Mouse (Mus musculus): ENCODE measurements at regions not wholly inside any gene's neighbourhood (a gene's known extent, or its start where the extent isn't known, plus 50 kb on each side); places are given as distances from the start of the nearest gene placed in this dataset.
A peak's percentile ranks its signal among the peaks of the same experiment; 100 is the strongest.
"Not testable (repeated sequence)": the region's sequence is repeated elsewhere in the genome, so short reads cannot be mapped to it uniquely, and the experiment has no call there.

DNA sequence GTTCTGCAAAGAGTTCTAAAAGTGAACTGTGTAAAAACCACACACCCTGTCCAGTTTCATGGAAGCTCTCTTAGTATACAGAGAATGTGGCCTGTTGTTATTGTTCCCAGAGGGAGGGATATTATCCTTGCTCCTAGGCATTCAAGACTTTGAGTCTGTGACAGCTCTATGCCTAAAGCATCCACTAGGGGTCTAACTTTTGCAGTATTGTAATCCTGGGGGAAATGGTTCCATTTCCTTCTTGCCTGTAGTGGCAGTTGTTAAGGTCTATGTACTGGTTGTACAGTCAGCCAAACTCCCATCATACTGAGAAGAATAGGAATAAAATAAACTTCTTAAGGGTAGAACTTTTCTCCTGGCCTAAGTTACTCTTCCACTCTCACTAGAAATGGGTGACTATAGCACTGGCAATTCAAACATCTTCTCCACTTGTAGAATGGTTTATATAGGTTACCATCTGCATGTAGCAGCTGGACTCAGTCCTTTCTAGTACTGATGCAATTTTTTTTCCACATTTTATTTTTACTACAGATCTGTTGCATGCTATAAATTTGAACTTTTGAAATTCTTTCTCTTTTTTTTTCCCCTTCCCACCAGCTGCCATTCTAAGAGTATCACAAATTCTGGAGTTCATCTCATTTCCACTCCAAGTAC, 51.4 kb upstream of the Dpt start:
- H3K27ac ChIP-seq (ENCODE audit: low read depth, low read length), result no peak overlapping the region
- H3K4me1 ChIP-seq (ENCODE audit: control insufficient read depth, insufficient read depth, low read depth, low read length), result no peaks in the 10 kb centered on the region
- ATAC-seq, result no peak

DNA sequence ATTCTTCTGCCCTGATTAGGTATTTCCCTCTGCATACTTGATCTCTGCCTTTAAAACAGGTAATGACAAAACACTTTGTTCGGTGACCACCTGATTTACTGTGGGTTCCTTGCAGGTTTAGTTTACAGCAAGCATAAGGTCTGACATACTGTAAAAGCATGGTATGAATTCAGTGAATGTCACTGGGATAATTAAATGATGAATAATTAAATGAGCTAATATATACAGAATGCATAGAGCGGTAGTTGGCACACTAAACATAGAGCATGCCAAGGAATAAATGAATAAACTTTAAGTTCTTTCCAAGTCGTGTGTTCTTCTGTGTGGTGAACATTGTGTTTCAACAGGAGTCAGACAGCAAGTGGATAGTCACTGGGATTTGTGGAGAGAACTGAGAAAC, 51.9 kb upstream of the Dpt start:
- Histone ChIP-seq H3K4me1 (ENCODE audit: control insufficient read depth, insufficient read depth, low read depth, low read length) (no peaks in the 10 kb centered on the region), H3K4me2 (ENCODE audit: low read length) (no peak overlapping the region), H3K9ac (ENCODE audit: low read depth, low read length) (no peak overlapping the region), H3K9me3 (ENCODE audit: control insufficient read depth, low read length) (no peaks in the 10 kb centered on the region), H3K27ac (ENCODE audit: low read depth, low read length) (no peak overlapping the region), H3K4me3 (ENCODE audit: low read length) (no peak overlapping the region), H3K36me3 (ENCODE audit: control insufficient read depth, insufficient read depth, low read length) (no peaks in the 10 kb centered on the region), H3K27me3 (replicated peaks; ENCODE audit: control insufficient read depth, insufficient read depth, low read length) (no peaks in the 10 kb centered on the region)
- 70% methylated on average over 3 of the region's 3 CpGs for WGBS
- no peak for ATAC-seq

More for the DNA sequence above, 51.4 kb upstream of the Dpt start:
- Histone ChIP-seq H3K36me3 (ENCODE audit: control insufficient read depth, insufficient read depth, low read length) (no peaks in the 10 kb centered on the region), H3K9ac (ENCODE audit: low read depth, low read length) (no peak overlapping the region), H3K27me3 (replicated peaks; ENCODE audit: control insufficient read depth, insufficient read depth, low read length) (no peaks in the 10 kb centered on the region), H3K4me3 (ENCODE audit: low read length) (no peak overlapping the region), H3K9me3 (ENCODE audit: control insufficient read depth, low read length) (no peaks in the 10 kb centered on the region), H3K4me2 (ENCODE audit: low read length) (no peak overlapping the region)

DNA sequence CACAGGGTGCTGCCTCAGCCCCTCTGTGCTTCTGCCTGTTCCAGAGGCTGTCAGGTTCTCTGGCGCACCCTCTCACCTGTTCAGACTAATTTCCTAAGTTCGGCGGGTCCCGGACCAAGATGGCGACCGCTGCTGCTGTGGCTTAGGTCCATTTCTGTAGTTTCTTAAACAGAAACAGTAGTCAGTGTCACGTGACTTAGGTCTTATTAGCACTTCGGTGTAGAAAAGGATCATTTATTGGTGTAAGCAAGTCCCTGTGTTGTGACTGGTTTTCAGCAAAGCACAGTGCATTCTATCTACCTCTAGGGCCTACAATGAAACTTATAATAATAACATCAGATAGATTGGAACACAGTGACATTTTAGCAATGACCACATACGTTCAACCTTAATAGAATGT, 53.5 kb upstream of the Dpt start:
- not testable (repeated sequence) for H3K9me3 ChIP-seq (ENCODE audit: control insufficient read depth, low read length); H3K27me3 ChIP-seq (replicated peaks; ENCODE audit: control insufficient read depth, insufficient read depth, low read length); H3K4me1 ChIP-seq (ENCODE audit: control insufficient read depth, insufficient read depth, low read depth, low read length); H3K4me2 ChIP-seq (ENCODE audit: low read length); H3K27ac ChIP-seq (ENCODE audit: low read depth, low read length); H3K9ac ChIP-seq (ENCODE audit: low read depth, low read length); H3K36me3 ChIP-seq (ENCODE audit: control insufficient read depth, insufficient read depth, low read length); H3K4me3 ChIP-seq (ENCODE audit: low read length); ATAC-seq
- 94% methylated on average over 8 of the region's 9 CpGs for WGBS

DNA sequence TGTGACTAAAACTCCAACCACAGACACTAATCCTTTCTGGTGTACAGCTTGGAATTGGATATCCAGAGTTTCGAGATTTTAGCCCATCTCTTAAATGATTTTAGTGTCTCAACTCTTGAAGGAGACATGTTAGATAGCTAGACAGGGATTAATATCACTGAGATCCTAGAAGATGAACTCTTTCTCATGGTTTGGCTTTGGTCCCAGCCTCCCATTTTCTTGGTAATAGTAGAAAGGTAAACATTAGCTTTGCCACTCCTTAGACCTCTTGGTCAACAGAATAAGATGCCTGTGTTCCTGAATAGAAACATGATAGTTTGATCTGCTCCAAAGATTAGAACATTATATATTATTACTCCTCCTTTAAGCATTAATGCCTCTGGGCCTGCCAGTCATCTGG, 60.8 kb upstream of the Dpt start:
- no peaks in the 10 kb centered on the region for H3K36me3 ChIP-seq (ENCODE audit: control insufficient read depth, insufficient read depth, low read length)
- 79% methylated on average over 1 of the region's 1 CpGs for WGBS
- no peak overlapping the region for H3K9ac ChIP-seq (ENCODE audit: low read depth, low read length)
- no peak overlapping the region for H3K27ac ChIP-seq (ENCODE audit: low read depth, low read length)
- no peaks in the 10 kb centered on the region for H3K4me1 ChIP-seq (ENCODE audit: control insufficient read depth, insufficient read depth, low read depth, low read length)
- no peaks in the 10 kb centered on the region for H3K27me3 ChIP-seq (replicated peaks; ENCODE audit: control insufficient read depth, insufficient read depth, low read length)
- no peak overlapping the region for H3K4me2 ChIP-seq (ENCODE audit: low read length)
- H3K9me3 ChIP-seq (ENCODE audit: control insufficient read depth, low read length), result no peaks in the 10 kb centered on the region
- no peak overlapping the region for H3K4me3 ChIP-seq (ENCODE audit: low read length)
- ATAC-seq, result no peak

GRCm38 (mm10) chr1:164733741-164734140, 62.7 kb upstream of the Dpt start:
- Histone ChIP-seq H3K4me3 (ENCODE audit: low read length) (no peak overlapping the region), H3K4me1 (ENCODE audit: control insufficient read depth, insufficient read depth, low read depth, low read length) (no peaks in the 10 kb centered on the region), H3K9ac (ENCODE audit: low read depth, low read length) (no peak overlapping the region), H3K36me3 (ENCODE audit: control insufficient read depth, insufficient read depth, low read length) (no peaks in the 10 kb centered on the region), H3K4me2 (ENCODE audit: low read length) (no peak overlapping the region), H3K27ac (ENCODE audit: low read depth, low read length) (no peak overlapping the region), H3K9me3 (ENCODE audit: control insufficient read depth, low read length) (no peaks in the 10 kb centered on the region), H3K27me3 (replicated peaks; ENCODE audit: control insufficient read depth, insufficient read depth, low read length) (no peaks in the 10 kb centered on the region)
- ATAC-seq, result no peak
- WGBS, result 73% methylated on average over 3 of the region's 3 CpGs

DNA sequence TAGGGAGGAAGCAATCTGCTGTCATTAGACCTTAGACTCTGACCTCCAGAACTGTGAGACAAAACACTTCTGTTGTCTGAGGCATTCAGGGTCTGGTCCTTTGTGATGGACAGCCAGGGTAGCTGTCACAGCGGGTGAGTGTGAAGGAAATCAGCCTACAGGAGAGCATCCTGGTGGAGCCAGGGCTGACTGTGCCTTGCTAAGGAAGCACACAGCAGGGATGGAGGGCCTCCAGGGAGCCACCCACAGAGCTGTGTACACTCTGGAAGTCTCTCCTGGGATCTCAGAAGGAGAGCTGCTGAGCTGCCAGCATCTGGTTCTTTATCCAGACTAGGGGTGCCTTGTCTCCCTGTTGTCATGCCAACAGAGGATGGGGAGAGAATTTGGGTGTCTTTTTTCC, 74.4 kb upstream of the Dpt start:
- no peak overlapping the region for H3K4me3 ChIP-seq (ENCODE audit: low read length)
- H3K27ac ChIP-seq (ENCODE audit: low read depth, low read length), result no peak overlapping the region
- H3K9me3 ChIP-seq (ENCODE audit: control insufficient read depth, low read length), result no peaks in the 10 kb centered on the region
- no peak overlapping the region for H3K4me2 ChIP-seq (ENCODE audit: low read length)
- no peak overlapping the region for H3K9ac ChIP-seq (ENCODE audit: low read depth, low read length)
- no peaks in the 10 kb centered on the region for H3K36me3 ChIP-seq (ENCODE audit: control insufficient read depth, insufficient read depth, low read length)
- no peaks in the 10 kb centered on the region for H3K27me3 ChIP-seq (replicated peaks; ENCODE audit: control insufficient read depth, insufficient read depth, low read length)
- no peaks in the 10 kb centered on the region for H3K4me1 ChIP-seq (ENCODE audit: control insufficient read depth, insufficient read depth, low read depth, low read length)
- peak; percentile 30; the same call in 1 of the 2 replicates for ATAC-seq
- WGBS, result 14% methylated on average over 1 of the region's 1 CpGs

GRCm38 (mm10) chr1:164714905-164715304, 81.5 kb upstream of the Dpt start:
- Histone ChIP-seq H3K4me1 (ENCODE audit: control insufficient read depth, insufficient read depth, low read depth, low read length) (no peaks in the 10 kb centered on the region), H3K27me3 (replicated peaks; ENCODE audit: control insufficient read depth, insufficient read depth, low read length) (no peaks in the 10 kb centered on the region), H3K9me3 (ENCODE audit: control insufficient read depth, low read length) (no peaks in the 10 kb centered on the region), H3K9ac (ENCODE audit: low read depth, low read length) (no peak overlapping the region), H3K4me2 (ENCODE audit: low read length) (no peak overlapping the region), H3K27ac (ENCODE audit: low read depth, low read length) (no peak overlapping the region), H3K4me3 (ENCODE audit: low read length) (no peak overlapping the region), H3K36me3 (ENCODE audit: control insufficient read depth, insufficient read depth, low read length) (no peaks in the 10 kb centered on the region)
- no peak for ATAC-seq
- 70% methylated on average over 2 of the region's 2 CpGs for WGBS

GRCm38 (mm10) chr1:164713798-164714551, 82.5 kb upstream of the Dpt start:
- Histone ChIP-seq H3K9me3 (ENCODE audit: control insufficient read depth, low read length) (no peaks in the 10 kb centered on the region), H3K27ac (ENCODE audit: low read depth, low read length) (no peak overlapping the region), H3K4me3 (ENCODE audit: low read length) (no peak overlapping the region), H3K4me1 (ENCODE audit: control insufficient read depth, insufficient read depth, low read depth, low read length) (no peaks in the 10 kb centered on the region), H3K36me3 (ENCODE audit: control insufficient read depth, insufficient read depth, low read length) (no peaks in the 10 kb centered on the region), H3K27me3 (replicated peaks; ENCODE audit: control insufficient read depth, insufficient read depth, low read length) (no peaks in the 10 kb centered on the region), H3K4me2 (ENCODE audit: low read length) (no peak overlapping the region), H3K9ac (ENCODE audit: low read depth, low read length) (no peak overlapping the region)
- WGBS, result 76% methylated on average over 4 of the region's 4 CpGs
- ATAC-seq, result no peak

DNA sequence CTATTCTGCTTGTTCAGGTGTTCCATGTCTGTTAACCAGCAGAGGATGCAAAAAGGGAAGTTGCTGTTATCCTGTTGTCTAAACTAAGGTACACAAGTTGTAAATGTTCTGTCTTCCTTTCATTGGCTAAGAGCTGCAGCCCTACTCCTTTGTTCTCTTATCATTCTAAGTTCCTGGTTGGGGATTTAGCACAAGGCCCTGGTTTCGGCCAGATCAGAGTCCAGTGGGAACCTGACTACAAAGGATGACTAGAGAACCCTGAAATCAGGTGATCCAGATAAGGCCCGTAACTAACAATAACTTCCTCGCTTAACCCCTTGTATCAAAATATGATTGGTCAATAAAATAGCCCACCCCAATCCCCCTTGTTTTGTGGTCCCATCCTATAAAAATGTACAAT, 83.9 kb upstream of the Dpt start:
- Histone ChIP-seq H3K4me2 (ENCODE audit: low read length) (no peak overlapping the region), H3K27me3 (replicated peaks; ENCODE audit: control insufficient read depth, insufficient read depth, low read length) (no peaks in the 10 kb centered on the region), H3K4me1 (ENCODE audit: control insufficient read depth, insufficient read depth, low read depth, low read length) (no peaks in the 10 kb centered on the region), H3K36me3 (ENCODE audit: control insufficient read depth, insufficient read depth, low read length) (no peaks in the 10 kb centered on the region), H3K27ac (ENCODE audit: low read depth, low read length) (no peak overlapping the region), H3K9ac (ENCODE audit: low read depth, low read length) (no peak overlapping the region), H3K4me3 (ENCODE audit: low read length) (no peak overlapping the region), H3K9me3 (ENCODE audit: control insufficient read depth, low read length) (no peaks in the 10 kb centered on the region)
- WGBS, result 96% methylated on average over 3 of the region's 3 CpGs
- no peak for ATAC-seq
